Mouse (Mus musculus) lung, postnatal 36 days (tissue): Measurements from ENCODE around the gene Dock3.

ENCODE experiments used
- DNase-seq: peaks from one replicate; pipeline ENCODE4 v3.0.0; 2022; ENCODE audit warnings: mixed read lengths

The Dock3 gene

DNA sequence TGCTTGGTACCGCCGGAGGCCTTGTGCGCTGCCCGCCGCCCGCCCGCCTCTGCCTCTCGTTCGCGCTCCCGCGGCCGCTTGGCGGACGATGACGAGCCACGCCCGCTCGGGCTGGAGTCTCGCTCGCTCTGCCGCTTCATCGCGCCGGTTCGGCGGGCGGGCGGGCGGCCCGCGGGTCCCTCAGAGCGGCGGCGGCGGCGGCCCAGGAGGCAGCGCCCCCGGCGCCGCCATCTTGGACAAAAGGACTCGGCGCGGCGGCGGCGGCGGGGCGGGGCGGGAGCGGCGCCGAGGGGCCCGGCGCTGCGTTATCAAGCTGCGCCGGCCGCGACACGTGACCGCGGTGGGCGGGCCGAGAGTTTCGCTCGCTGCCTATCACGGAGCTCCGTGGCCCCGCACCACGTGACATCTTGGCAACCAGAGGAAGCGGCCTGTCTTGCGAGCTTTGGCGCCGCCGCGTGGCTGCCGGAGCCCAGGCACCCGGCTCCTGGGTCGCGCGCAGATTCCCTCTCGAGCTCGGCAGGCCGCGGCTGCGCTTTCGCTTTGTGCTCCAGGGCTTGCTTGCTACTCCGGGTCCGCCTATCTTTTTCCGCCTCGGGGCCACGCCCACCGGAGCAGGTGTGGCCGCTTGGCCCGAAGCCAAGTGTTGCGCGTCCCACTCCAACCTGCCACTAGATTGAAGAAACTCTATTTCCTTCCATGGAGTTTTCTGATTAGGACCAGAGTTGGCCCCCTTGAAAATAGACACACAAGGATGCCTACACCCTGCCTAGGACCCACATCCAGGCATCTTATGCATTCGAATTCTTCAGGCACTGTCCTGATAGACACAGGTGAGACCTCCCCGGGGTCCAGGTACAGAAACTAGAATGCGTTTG, 344.6 kb downstream of the Dock3 start, which contains the start of gene Rbm15b:
Rbm15b (minus strand) TSS at position 601 of the 875 bp plus-strand sequence.
- DNase-seq = peak; percentile 99

DNA sequence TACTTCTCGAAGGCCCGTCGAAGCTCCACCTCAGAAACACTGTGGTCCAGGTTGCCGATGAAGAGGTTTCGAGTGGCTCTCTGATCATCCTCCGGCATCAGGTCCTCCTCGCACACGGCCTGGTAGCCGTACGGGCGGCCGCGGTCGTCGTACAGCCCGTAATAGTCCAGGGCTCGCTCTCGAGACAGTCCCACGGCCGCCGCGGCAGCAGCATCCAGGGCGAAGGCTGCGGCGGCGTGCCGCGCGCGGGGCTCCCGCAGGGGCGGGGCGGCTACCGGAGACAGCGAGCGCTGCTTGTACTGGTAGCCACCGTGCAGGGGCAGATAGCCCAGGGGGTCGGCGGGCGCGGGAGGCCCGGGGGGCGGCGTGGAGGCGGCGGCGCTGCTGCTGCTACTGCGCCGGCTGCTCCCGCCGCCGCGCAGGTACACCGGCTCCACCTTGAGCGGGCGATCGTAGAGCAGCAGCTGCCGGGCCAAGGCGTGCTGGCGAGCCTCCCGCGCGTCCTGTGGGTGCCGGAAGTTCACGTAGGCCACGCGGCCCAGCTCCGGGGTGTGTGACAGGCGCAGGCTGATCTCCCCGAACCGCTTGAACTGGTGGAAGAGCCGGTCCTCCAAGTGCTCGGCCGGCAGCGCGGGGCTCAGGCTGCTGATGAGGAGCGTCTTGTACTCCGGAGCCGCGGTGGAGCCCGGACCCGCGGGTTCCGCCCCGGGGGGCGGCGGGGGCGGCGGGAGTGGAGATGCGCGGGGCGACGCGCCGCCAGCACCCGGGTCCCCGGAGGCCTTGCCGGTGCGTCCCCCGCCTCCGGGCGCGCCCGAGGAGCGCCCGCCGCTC, 345.6 kb downstream of the Dock3 start:
- DNase-seq = peak; percentile 56

DNA sequence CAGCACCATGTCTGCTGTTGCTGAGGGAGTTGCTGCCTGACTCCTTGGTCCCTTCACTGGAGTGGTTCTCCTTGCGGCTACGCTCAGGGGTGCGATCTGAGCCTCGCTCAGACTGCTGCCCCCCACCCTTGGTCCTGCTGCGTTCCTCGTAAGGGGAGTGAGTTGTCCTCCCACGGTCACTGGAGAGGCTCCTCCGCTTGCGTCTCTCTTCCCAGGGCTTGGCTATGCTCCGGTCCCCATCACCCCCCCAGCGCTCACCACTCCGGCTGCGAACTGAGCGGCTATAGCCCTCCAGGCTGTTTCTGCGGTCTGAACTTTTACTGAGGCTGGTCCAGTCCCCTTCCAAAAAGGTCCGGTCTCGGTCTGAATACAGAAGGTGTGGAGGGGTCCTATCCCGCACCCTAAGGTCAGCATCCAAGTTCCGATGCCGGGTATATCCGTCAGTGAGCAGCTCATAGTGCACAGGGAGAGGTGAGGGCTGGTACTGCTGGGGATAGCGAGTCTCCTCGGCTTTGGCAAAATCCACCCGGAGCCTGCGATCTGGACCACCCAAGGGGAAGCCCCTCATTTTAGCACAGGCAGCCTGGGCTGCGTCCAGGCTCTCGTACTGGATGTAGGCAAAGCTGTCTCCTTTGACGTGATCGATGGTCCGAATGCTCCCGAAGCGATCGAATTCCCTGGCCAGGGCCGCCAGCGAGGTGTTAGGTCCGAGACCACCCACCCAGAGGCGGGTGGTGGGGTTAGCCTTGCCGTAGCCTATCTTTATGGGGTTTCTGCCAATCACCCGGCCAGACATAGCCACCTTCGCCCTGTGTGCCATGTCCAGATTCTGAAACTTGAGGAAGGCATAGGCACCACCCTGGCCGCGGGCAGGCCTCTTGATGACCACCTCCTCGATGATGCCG, 346.5 kb downstream of the Dock3 start:
- DNase-seq = no peak

DNA sequence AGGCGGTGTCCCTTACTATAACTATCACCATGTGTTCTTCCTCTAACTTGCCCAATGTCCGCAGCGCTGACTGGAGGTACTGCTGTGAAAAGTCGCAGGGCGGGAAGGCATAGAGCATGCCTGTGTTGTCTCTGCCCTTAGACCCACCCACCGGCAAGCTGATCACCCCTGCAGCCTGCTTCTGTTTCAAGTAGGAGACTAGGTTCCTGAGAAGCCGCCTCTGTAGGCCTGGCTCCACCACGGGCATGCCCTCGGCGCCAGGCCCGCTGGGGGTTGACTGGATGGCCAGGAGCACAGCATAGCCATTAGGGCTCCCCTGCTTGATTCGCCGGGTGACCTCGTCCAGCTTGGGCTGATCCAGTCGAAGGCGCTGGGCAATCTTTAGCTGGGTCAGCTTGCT, 347.4 kb downstream of the Dock3 start:
- no peak for DNase-seq

DNA sequence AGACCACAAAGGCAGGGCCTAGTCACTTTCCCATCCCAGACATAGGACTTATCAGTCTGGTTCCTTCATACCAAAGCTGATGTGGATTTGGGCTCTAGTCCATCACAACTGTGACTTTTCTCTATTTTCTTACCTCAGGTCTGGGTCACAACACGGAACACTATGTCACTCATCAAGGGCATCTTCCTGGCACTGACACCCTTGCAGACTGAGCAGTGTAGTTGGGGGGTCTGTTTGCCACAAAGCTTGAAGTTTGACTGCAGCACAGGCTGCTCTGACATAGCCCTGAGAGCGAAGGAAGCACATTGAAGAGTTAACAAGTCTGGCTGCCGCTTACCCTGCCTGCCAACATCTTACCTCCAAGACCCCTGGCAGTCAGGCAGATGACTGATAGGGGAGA, 348.6 kb downstream of the Dock3 start:
- DNase-seq = no peak

DNA sequence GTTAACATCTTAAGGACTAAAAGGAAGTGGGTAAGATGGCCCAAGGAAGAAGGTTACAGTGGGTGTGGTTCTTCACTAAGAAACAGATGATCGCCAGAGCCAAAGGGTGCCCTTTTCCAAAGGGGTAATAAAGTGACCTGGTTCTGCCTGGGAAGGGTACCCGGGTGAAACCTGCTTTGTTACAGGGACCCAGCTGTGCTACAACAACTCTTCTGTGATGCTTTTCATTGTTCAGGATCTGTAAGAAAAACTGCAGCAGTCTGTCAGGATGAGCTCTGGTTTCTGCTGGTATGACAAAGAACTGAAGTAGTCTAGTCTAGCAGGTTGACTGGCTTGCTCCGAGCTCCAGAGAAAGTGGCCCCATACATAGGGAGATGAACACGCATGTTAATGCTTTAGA, 349.5 kb downstream of the Dock3 start:
- no peak for DNase-seq

DNA sequence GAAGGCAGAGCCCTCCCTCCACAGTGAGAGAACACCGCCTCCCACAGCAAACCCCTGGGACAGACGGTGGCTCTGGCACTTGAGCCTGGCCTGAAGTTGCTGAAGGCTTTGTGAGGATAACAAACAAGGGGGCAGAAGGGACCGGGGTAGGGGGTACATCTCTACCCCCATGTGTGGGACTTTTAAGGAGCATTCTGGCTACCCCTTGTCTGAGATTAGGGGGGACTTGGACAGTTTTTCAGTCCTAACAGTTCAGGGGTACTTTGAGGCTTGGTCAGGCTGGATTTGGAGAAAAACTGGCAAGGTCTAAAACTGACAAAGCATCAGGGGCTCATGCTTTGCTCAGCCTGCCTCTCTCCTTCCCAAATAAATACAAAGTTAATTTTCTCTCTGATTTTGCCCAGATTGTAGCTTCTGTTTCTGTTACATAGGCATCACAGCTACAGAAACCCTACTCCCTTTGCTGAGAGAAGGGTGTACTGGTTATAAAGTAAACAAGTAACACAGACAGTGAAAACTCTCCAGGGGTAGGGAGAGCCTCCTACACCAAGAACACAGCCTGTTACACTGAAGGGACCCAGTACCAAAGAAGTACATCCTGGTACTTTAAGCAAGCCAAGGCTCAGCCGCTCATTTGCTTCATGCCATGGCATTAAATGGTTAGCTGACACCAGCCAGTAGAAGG, 350.5 kb downstream of the Dock3 start:
- no peak for DNase-seq

DNA sequence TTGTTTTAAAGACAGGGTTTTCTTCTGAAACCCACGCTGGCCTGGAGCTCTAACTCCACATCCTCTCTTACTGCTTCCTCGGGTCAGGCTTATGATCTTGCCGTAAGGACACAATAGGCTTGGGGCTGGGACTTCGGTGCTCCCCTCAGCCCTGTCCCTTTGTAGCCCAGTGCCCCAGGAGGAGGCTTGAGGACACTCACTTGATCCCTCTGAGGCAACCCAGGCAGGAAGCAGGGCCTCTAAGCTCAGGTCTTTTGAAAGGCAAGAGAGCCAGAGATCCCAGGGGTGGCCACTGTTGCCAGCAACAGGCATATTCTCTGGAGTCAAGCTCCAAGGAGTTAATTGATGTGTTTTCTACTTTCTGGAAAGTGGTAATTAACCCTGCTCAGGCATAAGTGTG, 352.2 kb downstream of the Dock3 start:
- no peak for DNase-seq

DNA sequence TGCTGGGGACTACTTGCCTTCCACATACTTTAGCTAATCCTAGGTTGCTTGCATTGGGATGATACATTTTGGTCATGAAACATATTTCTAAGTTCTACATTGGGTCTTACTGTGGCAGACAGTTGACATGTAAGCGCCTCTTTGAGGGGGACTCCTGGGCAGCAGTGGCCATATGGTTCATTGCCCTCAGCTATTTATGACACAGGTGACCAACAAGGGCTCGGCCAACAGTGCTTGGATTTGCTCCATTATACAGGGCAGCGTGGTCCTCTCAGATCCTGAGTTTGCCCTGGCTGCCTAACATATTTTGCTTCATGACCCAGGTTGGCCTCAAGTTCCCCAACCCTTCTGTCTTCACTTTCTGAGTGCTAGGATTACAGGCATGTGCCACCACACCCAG, 355.0 kb downstream of the Dock3 start:
- DNase-seq = no peak

DNA sequence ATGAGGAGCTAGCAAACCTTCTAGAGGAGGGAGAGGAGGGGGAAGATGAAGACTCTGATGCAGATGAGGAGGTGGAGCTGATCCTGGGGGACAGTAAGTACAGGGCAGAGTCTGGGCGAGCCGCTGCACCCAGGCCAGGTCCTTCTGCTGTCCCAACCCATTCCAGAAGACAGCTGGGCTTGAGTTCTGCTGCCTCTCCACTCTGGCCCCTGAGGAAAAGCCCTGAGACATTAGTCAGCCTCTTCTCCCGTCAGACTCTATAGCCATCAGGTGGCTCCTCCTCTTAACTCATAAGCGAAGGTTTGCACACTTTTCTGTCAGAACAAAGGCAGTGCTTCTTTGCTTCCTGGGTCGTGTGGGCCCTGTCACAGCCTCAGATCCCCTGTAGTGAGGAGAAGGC, 357.5 kb downstream of the Dock3 start:
- no peak for DNase-seq

DNA sequence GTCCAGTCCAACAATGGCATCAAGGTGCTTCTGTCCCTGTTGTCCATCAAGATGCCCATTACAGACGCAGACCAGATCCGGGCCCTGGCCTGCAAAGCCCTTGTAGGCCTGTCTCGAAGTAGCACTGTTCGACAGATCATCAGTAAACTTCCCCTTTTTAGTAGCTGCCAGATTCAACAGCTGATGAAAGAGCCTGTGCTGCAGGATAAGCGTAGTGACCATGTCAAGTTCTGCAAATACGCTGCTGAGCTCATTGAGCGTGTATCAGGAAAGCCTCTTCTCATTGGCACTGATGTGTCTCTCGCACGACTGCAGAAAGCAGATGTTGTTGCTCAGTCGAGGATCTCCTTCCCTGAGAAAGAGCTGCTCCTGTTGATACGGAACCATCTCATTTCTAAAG, 373.7 kb downstream of the Dock3 start:
- no peak for DNase-seq

DNA sequence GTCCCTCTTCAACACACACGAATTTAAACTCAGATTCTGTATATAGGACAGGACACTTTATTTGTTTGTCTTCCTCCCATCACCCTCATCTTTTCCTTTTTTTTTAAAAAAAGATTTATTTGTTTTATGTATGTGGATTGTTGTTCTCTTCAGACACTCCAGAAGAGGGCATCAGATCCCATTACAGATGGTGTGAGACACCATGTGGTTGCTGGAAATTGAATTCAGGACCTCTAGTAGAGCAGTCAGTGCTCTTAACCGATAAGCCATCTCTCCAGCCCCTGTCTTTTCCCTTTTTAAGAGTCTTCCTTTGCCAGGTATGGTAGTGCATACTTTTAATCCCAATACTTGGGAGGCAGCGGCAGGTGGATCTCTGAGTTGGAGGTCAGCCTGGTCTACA, 375.0 kb downstream of the Dock3 start:
- no peak for DNase-seq
